Mouse (Mus musculus): ENCODE data around the gene Rfx7.
"Not testable (repeated sequence)": the region's sequence is repeated elsewhere in the genome, so short reads cannot be mapped to it uniquely, and the experiment has no call there.

Rfx7 gene

DNA sequence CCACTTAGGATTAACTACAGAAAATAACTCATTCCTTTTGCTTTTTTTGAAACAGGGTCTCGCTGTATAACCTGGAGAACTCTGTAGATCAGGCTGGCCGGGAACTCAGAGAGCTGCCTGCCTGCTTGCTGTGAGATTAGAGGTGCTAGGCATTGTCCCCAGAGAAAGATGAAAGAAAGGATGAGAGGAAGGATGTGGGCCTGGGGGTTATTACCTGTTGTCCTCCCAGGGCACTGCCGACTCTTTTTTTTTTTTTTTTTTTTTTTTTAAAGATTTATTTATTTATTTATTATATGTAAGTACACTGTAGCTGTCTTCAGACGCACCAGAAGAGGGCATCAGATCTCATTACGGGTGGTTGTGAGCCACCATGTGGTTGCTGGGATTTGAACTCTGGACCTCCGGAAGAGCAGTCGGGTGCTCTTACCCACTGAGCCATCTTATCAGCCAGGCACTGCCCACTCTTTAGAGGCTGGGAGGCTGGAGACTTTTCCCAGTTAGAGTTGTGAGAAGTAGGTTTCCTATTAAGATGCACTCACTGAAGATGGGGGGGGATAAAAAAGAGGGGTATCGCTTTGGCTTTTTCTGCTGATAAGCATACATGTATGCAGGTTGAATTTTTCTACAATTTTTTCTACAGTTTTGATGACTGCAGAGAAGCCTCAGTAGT is 134.4 kb downstream of the Rfx7 start:
- DNase-seq: not testable (repeated sequence)

DNA sequence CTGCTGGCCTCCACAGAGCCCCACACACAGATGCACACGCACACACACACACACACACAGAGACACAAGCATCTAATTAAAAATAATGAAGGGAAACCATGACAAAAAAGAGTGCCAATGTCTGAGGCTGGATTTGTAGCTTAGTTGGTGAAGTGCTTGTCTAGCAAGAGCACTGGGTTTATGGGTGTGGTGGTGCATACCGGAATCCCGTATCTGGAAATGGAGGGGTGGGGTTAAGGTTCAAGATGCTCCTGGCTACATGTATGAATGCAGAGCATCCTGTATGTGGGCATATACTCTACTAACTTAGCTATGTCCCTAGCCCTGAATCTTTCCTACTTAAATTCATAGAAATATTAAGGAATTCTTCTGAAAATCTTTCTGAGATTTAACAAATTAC is 135.1 kb downstream of the Rfx7 start:
- DNase-seq: no peak

DNA sequence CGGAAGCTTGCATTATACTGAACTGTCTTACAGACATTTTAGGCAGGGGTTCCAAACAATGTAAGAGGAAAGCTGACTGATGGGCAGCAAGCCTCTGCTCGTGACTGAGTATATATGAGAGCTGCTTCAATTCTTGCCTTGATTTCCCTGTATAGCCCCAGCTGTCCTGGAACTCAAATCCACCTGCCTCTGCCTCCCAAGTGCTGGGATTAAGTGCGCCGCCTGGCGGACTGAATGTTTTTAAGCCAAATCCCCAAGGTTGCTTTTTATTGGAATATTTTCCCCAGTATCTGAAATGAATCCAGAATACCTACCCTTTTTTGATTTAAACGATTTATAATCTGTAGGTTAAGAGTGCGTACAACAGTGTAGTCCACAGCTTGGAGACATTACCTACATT is 137.3 kb downstream of the Rfx7 start:
- DNase-seq: no peak

DNA sequence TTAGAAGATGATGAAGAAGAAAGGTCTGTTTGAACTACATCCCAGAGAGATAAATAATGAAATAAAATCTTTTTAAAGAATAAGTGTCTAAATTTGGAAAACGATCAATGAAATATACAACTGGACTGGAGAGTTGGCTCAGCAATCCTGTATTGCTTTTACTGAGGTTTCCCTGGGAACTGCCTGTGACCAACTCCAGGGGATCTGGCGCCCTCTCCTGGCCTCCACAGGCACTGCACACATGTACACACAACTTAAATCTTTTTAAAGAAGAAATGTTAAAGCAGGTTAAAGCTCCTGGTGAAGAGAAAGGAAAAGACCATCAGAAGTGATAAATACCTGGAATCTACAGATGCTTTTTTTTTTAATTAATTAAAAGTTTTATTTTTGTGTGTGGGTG is 140.3 kb downstream of the Rfx7 start:
- DNase-seq: peak; percentile 93
